Mouse (Mus musculus): ENCODE results near the gene Phf7. TPM values are rescaled to one million over a fixed set of nuclear protein-coding genes. Genes with fewer than 3 reads are reported as not detected.

Phf7 gene
- 9.5 and 10.1 TPM in 2 replicates for polyA plus RNA-seq (2015; fragmentation: Nextera tagmentation; extraction: Ambion mirVana)

GRCm38 (mm10) chr14:31251084-31251604, at the start of gene Phf7, which contains the start of gene Bap1:
Gene Phf7 (minus strand): TSS chr14:31251317.
Gene Bap1 (plus strand): TSS chr14:31251450.
- no peaks in the 10 kb centered on the region for H3K4me1 ChIP-seq (replicated peaks; ENCODE audit: control insufficient read depth, insufficient read depth)
- TF ChIP-seq EP300 (optimal IDR thresholded peaks at IDR 0.05) (no peak), CTCF (IDR thresholded peaks at IDR 0.05; ENCODE audit: low read depth) (peak; percentile 21)
- H3K4me3 ChIP-seq (ENCODE audit: low read depth, low read length): peak within 1 kb of the TSS; percentile 99

GRCm38 (mm10) chr14:31285728-31286127, 34.6 kb upstream of the Phf7 start:
- DNase-seq (ENCODE audit: low spot score): no peak
- no peak overlapping the region for H3K4me2 ChIP-seq (replicated peaks; ENCODE audit: low read depth)
- H3K9ac ChIP-seq (ENCODE audit: low read length): no peak overlapping the region
- TF ChIP-seq EP300 (optimal IDR thresholded peaks at IDR 0.05): no peak
- TF ChIP-seq CTCF (IDR thresholded peaks at IDR 0.05; ENCODE audit: low read depth): no peak
- 75% methylated on average over 8 of the region's 8 CpGs for WGBS
- ATAC-seq (ENCODE audit: low FRiP score, low TSS enrichment): no peak
- H3K27me3 ChIP-seq (ENCODE audit: control insufficient read depth, insufficient read depth, low read length): no peaks in the 10 kb centered on the region
- H3K36me3 ChIP-seq (ENCODE audit: control insufficient read depth, insufficient read depth, low read length): no peaks in the 10 kb centered on the region
- no peak overlapping the region for H3K27ac ChIP-seq (replicated peaks)
- no peaks in the 10 kb centered on the region for H3K9me3 ChIP-seq (ENCODE audit: control insufficient read depth, low read length)
- H3K4me3 ChIP-seq (ENCODE audit: low read depth, low read length): no peak overlapping the region
- no peaks in the 10 kb centered on the region for H3K4me1 ChIP-seq (replicated peaks; ENCODE audit: control insufficient read depth, insufficient read depth)

More at GRCm38 (mm10) chr14:31251084-31251604, at the start of gene Phf7, which contains the start of gene Bap1:
- peak within 1 kb of the TSS; percentile 95 for H3K27ac ChIP-seq (replicated peaks)
- ATAC-seq (ENCODE audit: low FRiP score, low TSS enrichment): peak; percentile 94
- under 1% methylated on average over 58 of the region's 75 CpGs for WGBS
- peak within 1 kb of the TSS; percentile 99 for H3K9ac ChIP-seq (ENCODE audit: low read length)
- H3K9me3 ChIP-seq (ENCODE audit: control insufficient read depth, low read length): no peaks in the 10 kb centered on the region
- H3K36me3 ChIP-seq (ENCODE audit: control insufficient read depth, insufficient read depth, low read length): peaks cover 16% of the 10 kb centered on the region
- no peaks in the 10 kb centered on the region for H3K27me3 ChIP-seq (ENCODE audit: control insufficient read depth, insufficient read depth, low read length)
- peak within 1 kb of the TSS; percentile 86 for H3K4me2 ChIP-seq (replicated peaks; ENCODE audit: low read depth)
- DNase-seq (ENCODE audit: low spot score): peak; percentile 96

GRCm38 (mm10) chr14:31272164-31272563, 21.0 kb upstream of the Phf7 start:
- peak; percentile 79 for DNase-seq (ENCODE audit: low spot score)
- H3K4me2 ChIP-seq (replicated peaks; ENCODE audit: low read depth): no peak overlapping the region
- WGBS: 25% methylated on average over 7 of the region's 7 CpGs
- no peaks in the 10 kb centered on the region for H3K36me3 ChIP-seq (ENCODE audit: control insufficient read depth, insufficient read depth, low read length)
- TF ChIP-seq EP300 (optimal IDR thresholded peaks at IDR 0.05) (no peak), CTCF (IDR thresholded peaks at IDR 0.05; ENCODE audit: low read depth) (peak; percentile 96)
- H3K27me3 ChIP-seq (ENCODE audit: control insufficient read depth, insufficient read depth, low read length): no peaks in the 10 kb centered on the region
- no peak overlapping the region for H3K4me3 ChIP-seq (ENCODE audit: low read depth, low read length)
- peak; percentile 55; the same call in 1 of the 2 replicates for ATAC-seq (ENCODE audit: low FRiP score, low TSS enrichment)
- H3K27ac ChIP-seq (replicated peaks): no peak overlapping the region
- H3K4me1 ChIP-seq (replicated peaks; ENCODE audit: control insufficient read depth, insufficient read depth): peaks cover 2% of the 10 kb centered on the region; the same call in 1 of the 2 replicates
- H3K9me3 ChIP-seq (ENCODE audit: control insufficient read depth, low read length): no peaks in the 10 kb centered on the region
- H3K9ac ChIP-seq (ENCODE audit: low read length): no peak overlapping the region

GRCm38 (mm10) chr14:31271121-31271520, 20.0 kb upstream of the Phf7 start:
- H3K9me3 ChIP-seq (ENCODE audit: control insufficient read depth, low read length): no peaks in the 10 kb centered on the region
- no peak overlapping the region for H3K4me2 ChIP-seq (replicated peaks; ENCODE audit: low read depth)
- no peak for ATAC-seq (ENCODE audit: low FRiP score, low TSS enrichment)
- peaks cover 2% of the 10 kb centered on the region; the same call in 1 of the 2 replicates for H3K4me1 ChIP-seq (replicated peaks; ENCODE audit: control insufficient read depth, insufficient read depth)
- no peak for DNase-seq (ENCODE audit: low spot score)
- WGBS: 88% methylated on average over 6 of the region's 6 CpGs
- H3K36me3 ChIP-seq (ENCODE audit: control insufficient read depth, insufficient read depth, low read length): no peaks in the 10 kb centered on the region
- no peak overlapping the region for H3K4me3 ChIP-seq (ENCODE audit: low read depth, low read length)
- no peak overlapping the region for H3K27ac ChIP-seq (replicated peaks)
- no peak overlapping the region for H3K9ac ChIP-seq (ENCODE audit: low read length)
- no peaks in the 10 kb centered on the region for H3K27me3 ChIP-seq (ENCODE audit: control insufficient read depth, insufficient read depth, low read length)
- no peak for TF ChIP-seq CTCF (IDR thresholded peaks at IDR 0.05; ENCODE audit: low read depth)
- TF ChIP-seq EP300 (optimal IDR thresholded peaks at IDR 0.05): no peak

- ATAC-seq (ENCODE audit: low FRiP score, low TSS enrichment): peak; percentile 57; the same call in 1 of the 2 replicates
- no peak overlapping the region for H3K27ac ChIP-seq (replicated peaks)
- no peaks in the 10 kb centered on the region for H3K9me3 ChIP-seq (ENCODE audit: control insufficient read depth, low read length)
- H3K9ac ChIP-seq (ENCODE audit: low read length): peak overlapping the region; percentile 51
- no peaks in the 10 kb centered on the region for H3K36me3 ChIP-seq (ENCODE audit: control insufficient read depth, insufficient read depth, low read length)
- peaks cover 2% of the 10 kb centered on the region; the same call in 1 of the 2 replicates for H3K4me1 ChIP-seq (replicated peaks; ENCODE audit: control insufficient read depth, insufficient read depth)
- 15% methylated on average over 25 of the region's 28 CpGs for WGBS
- peak overlapping the region; percentile 31 for H3K4me3 ChIP-seq (ENCODE audit: low read depth, low read length)
- no peak for TF ChIP-seq CTCF (IDR thresholded peaks at IDR 0.05; ENCODE audit: low read depth)
- no peak for TF ChIP-seq EP300 (optimal IDR thresholded peaks at IDR 0.05)
- H3K4me2 ChIP-seq (replicated peaks; ENCODE audit: low read depth): peak overlapping the region; percentile 62
- peak; percentile 66 for DNase-seq (ENCODE audit: low spot score)
- no peaks in the 10 kb centered on the region for H3K27me3 ChIP-seq (ENCODE audit: control insufficient read depth, insufficient read depth, low read length)
Measured at GRCm38 (mm10) chr14:31269456-31270100, 18.5 kb upstream of the Phf7 start.
